Mouse (Mus musculus) liver (tissue): ENCODE results near the gene Rbms1.

Experiments used
- DNase-seq: peaks from one replicate; pipeline ENCODE4 v3.0.0-alpha.2; 2020; ENCODE audit warnings: mixed read lengths

Rbms1 gene

GRCm38 (mm10) chr2:60962671-60963421 is at the start of gene Rbms1:
Gene Rbms1, minus strand, starts transcription at chr2:60963192.
- DNase-seq, result peak; percentile 55

DNA sequence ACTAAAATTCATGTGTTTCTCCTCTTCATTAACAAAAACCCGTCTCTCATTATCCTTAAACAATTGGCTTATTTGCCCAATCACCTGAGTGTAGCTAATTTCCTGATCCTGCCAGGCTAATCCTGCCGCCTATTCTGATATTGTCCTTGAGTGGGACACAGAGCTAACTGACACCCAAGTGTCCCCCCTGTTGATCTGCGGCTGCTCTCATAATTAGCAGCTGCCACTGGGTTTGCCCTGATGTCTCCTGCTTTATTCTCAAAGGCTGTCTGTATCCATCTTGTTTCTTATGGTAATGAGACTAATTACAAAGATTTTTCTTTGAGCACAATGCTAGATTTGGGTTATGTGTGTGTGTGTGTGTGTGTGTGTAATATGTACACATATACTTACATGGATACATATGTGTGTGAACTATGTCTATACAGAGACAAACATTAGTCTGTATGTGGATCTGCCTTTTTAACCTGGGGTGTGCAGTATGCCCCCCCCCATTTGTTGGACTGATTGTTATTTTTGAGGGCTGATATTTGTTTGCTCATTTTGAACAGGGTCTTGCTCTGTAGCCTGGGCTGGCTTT is 49.3 kb upstream of the Rbms1 start:
- DNase-seq, result no peak

- DNase-seq, result no peak
Measured at GRCm38 (mm10) chr2:60986286-60986685, 23.3 kb upstream of the Rbms1 start.

GRCm38 (mm10) chr2:60978538-60979313 is 15.7 kb upstream of the Rbms1 start:
- peak; percentile 28 for DNase-seq

GRCm38 (mm10) chr2:60972189-60972814 is 9.3 kb upstream of the Rbms1 start:
- no peak for DNase-seq

DNA sequence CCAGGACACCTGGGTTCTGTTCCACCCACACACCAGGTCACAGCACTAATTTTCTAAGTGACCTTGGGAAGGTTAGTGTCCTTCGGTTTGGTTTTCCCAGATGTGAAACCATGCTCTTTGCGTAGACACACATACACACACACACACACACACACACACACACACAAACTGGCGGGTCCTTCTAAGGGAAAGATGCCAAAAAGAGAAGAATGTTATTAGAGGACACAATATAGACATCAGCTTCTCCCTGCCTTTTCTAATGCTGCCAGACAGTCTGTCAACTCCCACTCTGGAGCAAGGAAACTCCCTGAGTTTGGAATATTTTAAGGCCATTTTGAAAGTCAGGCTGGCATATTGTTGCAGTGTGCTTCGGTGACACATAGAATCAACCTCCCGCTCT is 624 bp upstream of the Rbms1 start:
- DNase-seq, result no peak

DNA sequence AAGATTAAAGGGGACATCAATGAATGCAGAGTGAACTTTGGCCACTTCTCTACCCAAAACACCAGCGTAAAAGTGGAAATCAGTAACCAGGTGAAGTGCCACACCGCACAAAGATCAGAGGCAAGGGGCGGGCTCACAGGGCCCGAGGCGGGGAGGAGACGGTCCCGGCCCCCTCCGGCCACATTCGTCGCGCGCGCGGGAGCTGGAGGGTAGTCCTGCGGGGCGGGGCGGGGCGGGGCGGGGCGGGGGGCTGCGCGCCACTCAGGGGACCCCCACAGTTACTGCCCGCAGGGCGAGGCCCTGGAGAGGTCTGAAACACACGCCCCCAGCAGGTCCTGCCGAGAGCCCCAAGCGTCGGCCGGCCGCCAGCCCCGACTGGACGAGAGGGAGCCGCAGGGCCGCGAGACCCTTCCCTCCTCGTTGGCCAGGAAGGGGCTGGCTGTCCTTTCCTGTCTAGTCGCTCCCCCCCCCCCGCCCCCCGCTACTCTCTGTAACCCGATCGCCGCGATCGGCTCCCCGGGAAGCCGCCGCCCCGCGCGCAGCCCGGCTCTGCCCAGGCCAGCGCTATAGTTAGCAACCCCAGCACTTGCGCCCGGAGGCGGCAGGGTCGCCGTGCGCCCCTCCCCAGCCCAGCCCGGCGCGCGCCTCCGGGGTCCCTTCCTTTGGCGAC is 856 bp downstream of the Rbms1 start:
- peak; percentile 68 for DNase-seq

DNA sequence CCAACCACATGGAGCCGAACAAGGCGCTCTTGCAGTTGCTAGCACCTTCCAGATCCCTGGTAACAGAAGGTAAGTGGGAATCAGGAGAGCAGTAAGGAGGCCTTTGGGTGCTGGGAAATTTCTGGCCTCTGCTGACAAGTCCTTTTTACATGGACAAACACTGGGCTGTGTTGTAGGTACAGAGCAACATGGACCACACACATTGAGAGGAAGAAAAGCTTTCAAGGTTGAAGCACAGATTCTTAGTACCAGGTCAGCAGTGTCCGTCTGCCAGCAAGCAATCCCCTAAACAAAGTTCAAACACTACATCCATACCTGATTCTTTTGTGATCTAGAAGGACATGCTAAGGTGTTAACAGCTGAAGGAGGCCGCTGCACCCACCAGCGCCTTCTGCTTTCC is 1.7 kb downstream of the Rbms1 start:
- DNase-seq, result no peak

DNA sequence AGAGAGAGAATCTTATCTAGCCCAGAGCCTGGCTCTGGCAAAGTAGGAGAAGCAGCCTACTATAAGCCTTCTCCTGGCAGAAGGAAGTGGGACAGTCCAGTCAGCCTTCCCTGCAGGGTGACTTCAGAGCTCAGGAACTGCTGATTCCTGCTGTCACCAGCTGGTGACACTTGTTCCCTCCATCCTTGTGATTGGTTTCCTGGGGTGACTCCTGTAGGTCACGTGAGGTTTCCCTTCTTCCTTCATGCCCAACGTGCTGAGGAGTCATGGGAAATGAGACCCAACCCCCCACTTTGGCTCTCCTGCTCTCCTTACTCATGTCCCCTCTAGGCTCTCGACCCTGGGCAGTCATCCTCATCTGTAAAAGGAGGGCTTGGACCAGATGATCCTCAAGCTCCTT is 14.8 kb downstream of the Rbms1 start:
- DNase-seq, result no peak

DNA sequence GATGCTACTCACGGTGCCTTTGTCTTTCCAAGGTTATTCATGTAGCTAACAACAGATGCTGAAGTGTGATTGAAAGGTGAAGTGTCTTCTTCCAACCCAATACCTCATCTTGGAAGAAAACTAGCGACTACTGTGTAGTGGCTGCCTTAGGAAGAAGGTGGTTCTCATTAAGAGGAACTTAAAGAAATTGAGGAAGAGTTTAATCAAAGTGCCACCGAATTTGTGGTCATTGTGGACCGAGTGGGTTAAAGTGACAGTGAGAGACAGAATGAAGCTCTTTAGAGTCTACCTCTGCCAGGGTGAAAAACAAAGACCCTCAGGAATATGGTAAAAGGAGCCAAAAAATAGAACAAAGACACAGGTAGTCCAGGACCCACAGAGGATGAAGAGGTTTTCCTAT is 15.2 kb downstream of the Rbms1 start:
- no peak for DNase-seq

DNA sequence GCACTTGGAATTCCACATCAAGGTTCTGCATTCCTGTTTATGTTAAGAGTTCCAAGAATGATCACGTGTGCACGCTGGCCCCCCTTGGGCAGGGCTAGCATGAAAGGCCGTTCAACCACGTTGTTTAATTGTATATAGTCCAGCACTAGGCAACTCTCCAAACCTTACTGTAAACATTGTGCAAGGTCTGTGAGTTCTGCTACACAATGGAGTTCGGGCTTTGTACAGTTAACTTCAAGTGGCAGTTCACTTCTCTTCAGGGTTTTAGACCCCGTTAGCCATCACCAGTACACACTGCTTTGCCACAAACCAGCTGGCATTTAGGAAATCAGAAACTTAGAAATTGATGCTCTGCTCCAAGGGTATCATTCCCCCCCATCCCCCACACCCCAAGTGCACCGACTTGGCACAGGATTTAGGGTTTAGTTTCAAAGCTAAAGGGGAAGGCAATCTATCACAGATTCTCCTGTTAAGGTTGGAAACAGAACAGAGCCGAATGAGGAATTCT is 22.5 kb downstream of the Rbms1 start:
- DNase-seq, result peak; percentile 32

GRCm38 (mm10) chr2:60939957-60940356 is 23.0 kb downstream of the Rbms1 start:
- no peak for DNase-seq

- DNase-seq, result no peak
Measured at GRCm38 (mm10) chr2:60936910-60937309, 26.1 kb downstream of the Rbms1 start.

DNA sequence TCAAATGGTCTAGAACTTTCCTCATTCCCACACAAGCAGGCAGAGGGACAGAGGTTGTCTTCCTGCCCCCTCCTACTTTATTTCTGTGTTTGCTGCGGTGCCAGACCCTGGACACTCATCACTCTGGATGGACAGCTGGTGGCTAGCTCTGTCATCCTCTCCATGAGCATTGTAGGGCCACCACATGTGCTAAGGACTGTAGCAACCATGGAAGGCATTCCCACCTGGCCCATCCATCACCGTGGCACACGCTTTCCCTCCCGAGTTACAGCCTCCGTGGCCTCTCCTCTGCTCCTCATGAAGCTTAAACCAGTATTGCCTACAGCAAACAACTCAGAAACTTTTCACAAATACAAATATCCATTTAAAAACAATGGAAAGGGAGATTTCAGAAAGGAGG is 34.0 kb downstream of the Rbms1 start:
- no peak for DNase-seq

DNA sequence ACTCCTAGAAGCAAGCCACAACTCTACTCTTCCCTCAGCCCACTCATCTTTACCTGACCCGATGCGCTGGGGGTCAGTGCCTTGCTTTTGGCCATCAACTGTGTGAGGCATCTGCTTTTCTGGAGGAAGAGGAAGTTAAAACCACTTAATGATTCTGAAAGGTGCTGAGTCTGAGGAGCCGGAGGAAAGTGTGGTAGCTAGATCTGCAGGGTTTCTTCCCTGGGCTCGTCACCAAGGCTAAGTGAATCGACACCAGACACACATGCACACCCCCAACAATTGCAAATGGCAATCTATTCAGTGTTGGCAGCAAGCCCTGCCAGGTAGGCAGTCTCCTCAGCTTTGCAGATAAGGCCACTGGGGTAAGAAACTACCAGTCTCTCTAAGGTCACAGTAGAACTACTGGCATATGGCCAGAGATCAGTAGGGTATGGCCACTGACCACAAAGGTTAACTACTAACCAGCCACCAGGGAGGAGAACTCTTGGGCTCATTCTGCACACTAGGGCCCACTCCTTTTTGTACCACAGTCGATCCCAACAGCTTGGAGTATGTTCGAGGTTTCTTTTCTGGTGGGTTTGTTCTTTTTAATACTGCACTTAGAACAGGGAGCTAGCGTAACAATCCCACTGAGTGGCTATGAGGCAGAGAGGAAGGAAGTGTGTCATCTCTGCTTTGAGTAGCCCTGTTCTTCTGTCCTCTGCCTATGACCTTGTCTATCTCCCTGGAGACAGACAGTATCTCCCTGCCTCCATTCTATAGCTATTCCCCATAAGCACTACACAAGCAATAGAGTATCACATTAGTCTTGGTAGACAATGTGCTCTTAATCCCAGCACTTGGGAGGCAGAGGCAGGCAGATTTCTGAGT is 34.9 kb downstream of the Rbms1 start:
- DNase-seq, result no peak

GRCm38 (mm10) chr2:60925063-60925462 is 37.9 kb downstream of the Rbms1 start:
- DNase-seq, result no peak

DNA sequence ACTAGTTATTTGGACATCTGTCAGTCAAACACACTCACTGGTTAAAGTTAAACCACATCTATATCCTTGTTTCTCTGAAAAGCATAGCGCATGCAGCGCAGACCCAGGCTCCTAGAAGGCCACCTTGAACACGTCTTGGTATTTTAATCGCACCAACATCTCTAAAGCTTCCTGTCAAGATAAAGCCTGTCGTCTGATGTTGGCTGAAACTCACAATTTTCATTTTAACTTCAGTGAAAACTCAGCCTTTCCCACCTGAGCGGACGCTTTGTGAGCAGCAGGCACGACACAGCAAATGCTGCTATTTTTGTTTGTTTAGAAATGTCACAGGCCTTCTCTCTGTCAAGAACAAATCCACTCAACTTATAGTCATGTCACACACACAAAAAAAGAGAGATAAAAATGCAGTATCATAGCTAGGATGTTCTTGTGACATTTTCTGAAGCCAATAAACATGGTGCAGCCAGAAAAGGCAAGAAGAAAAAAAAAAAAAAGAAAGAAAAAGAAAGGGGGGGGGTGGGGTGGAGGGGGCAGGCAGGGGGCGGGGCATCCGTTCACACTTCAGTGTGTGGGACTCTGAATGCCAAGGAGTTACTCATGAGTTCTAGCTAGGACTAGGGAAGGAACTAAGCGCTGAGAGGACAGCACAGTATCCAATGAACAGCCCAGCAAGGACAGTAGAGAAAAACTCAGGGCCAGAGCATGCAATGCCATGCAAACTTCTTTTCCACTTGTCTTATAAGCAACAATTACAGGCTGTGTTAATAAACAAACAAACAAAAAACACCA is 39.0 kb downstream of the Rbms1 start:
- no peak for DNase-seq

GRCm38 (mm10) chr2:60923111-60923510 is 39.9 kb downstream of the Rbms1 start:
- DNase-seq, result no peak

GRCm38 (mm10) chr2:60922351-60922750 is 40.6 kb downstream of the Rbms1 start:
- no peak for DNase-seq

DNA sequence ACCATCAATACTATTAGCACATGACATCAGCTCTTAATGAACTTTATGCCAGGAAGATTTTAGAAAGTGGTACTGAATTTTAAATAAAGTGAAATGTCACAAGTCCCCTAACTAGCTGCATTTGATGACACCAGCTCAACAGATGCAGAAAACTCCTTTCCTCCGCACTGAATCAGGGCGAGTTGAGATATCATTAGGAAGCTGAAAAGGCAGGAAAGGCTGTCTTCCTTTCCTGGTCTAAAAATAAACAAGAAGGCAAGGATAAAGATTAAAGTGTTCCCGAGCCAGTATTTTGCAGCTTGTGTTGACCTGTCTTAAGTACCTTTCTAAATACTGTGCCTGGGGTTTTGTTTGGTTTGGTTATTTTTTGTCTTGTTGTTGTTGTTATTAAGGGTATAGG is 42.9 kb downstream of the Rbms1 start:
- no peak for DNase-seq

GRCm38 (mm10) chr2:60918401-60918800 is 44.6 kb downstream of the Rbms1 start:
- DNase-seq, result no peak
